Mouse (Mus musculus) ES-Bruce4 (cell line): ENCODE data around the gene Abcb10. TPM values are rescaled to one million over a fixed set of nuclear protein-coding genes. Genes with fewer than 3 reads are reported as not detected.

Experiments
- H3K27ac ChIP-seq: 2 replicates; pipeline ENCODE4 v1.5.1; 2012; ENCODE audit warnings: low read length, inconsistent platforms; ENCODE audit not compliant: insufficient read depth
- H3K27me3 ChIP-seq: 2 replicates; pipeline ENCODE4 v1.6.1; 2012; ENCODE audit warnings: mild to moderate bottlenecking, low read length, inconsistent platforms; ENCODE audit not compliant: control insufficient read depth, poor library complexity, insufficient read depth, severe bottlenecking
- H3K36me3 ChIP-seq: 2 replicates; pipeline ENCODE4 v1.6.1; 2012; ENCODE audit warnings: inconsistent platforms, mild to moderate bottlenecking, low read length, moderate library complexity; ENCODE audit not compliant: control insufficient read depth, poor library complexity, insufficient read depth, severe bottlenecking
- H3K4me1 ChIP-seq: one replicate; pipeline ENCODE4 v1.8.1; 2011; ENCODE audit warnings: low read length; ENCODE audit not compliant: control insufficient read depth, insufficient read depth
- H3K4me3 ChIP-seq: 2 replicates; pipeline ENCODE4 v1.5.1; 2011; ENCODE audit warnings: low read depth, mild to moderate bottlenecking, low read length
- H3K9ac ChIP-seq: 2 replicates; pipeline ENCODE4 v1.6.1; 2012; ENCODE audit warnings: low read depth, mild to moderate bottlenecking, inconsistent platforms; ENCODE audit not compliant: poor library complexity, severe bottlenecking
- H3K9me3 ChIP-seq: replicated peaks from 2 replicates; pipeline ENCODE4 v1.6.1; 2012; ENCODE audit warnings: mild to moderate bottlenecking, low read length, inconsistent platforms; ENCODE audit not compliant: control insufficient read depth, poor library complexity, insufficient read depth, severe bottlenecking
- CTCF ChIP-seq: IDR thresholded peaks from one replicate; pipeline ENCODE4 v1.8.1; 2011; ENCODE audit warnings: low read depth, low read length
- EP300 ChIP-seq: IDR thresholded peaks from 2 replicates; pipeline ENCODE4 v1.6.1; 2011; ENCODE audit warnings: low read depth, low read length; ENCODE audit not compliant: insufficient read depth
- POLR2A ChIP-seq: IDR thresholded peaks from one replicate; pipeline ENCODE4 v1.8.1; 2011; ENCODE audit warnings: low read length; ENCODE audit not compliant: insufficient read depth
- polyA plus RNA-seq: library from polyadenylated mRNA; stranded (reverse); fragments of >200 nt; gene quantifications from 2 replicates; pipeline ENCODE4 v1.2.4, GENCODE M21; 2011; ENCODE audit warnings: low read depth; ENCODE audit not compliant: missing spikeins, insufficient read depth, insufficient read length

Abcb10 gene
- polyA plus RNA-seq, 1 experiment = 20.3 TPM

DNA sequence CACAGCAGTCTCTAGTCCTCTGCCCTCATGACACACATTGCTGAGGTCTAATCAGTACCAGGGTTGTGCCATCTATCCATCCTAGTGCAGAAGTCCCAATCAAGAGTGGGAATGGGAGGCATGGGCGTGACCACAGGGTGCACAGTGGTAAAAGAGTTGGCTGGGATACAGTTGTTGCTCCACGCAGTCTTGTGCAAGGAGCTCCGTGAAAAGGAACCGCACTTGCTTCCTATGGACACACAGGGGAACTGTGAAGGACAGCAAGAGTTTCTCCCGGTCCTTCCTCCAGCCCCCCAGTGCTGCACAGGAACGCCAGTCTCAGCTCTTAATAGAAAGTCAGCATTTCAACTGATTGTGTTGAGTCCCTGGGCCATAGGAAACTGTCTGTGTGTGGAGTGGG is 23.4 kb downstream of the Abcb10 start:
- H3K27ac ChIP-seq = no peak overlapping the region
- no peak overlapping the region for H3K4me3 ChIP-seq
- no peaks in the 10 kb centered on the region for H3K4me1 ChIP-seq
- H3K9ac ChIP-seq = no peak overlapping the region
- H3K27me3 ChIP-seq = no peaks in the 10 kb centered on the region
- no peaks in the 10 kb centered on the region for H3K36me3 ChIP-seq
- no peaks in the 10 kb centered on the region for H3K9me3 ChIP-seq
- TF ChIP-seq EP300 (no peak), CTCF (no peak), POLR2A (no peak)

DNA sequence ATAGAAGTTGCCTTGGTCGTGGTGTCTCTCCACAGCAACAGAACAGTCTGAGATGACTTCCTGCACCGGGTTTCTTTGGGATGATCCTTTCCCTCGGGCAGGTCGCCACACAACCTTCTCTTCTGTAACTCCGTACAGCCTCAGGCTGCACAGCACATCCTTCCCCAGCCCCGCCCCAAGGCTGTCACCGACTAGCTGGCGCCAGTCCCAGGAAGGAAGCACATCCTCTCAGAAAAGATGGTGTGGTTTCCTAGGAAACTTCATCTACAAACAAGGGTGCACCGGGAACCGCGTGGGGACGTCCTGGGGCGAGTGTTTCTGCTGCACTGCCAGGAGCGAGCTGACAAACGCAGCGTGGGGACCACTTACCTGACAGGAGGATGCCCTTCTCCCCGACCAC is 24.8 kb downstream of the Abcb10 start:
- Histone ChIP-seq H3K9ac (no peak overlapping the region), H3K4me3 (no peak overlapping the region), H3K27ac (no peak overlapping the region), H3K9me3 (no peaks in the 10 kb centered on the region), H3K36me3 (no peaks in the 10 kb centered on the region), H3K27me3 (no peaks in the 10 kb centered on the region), H3K4me1 (no peaks in the 10 kb centered on the region)
- no peak for TF ChIP-seq POLR2A
- no peak for TF ChIP-seq CTCF
- TF ChIP-seq EP300 = no peak

DNA sequence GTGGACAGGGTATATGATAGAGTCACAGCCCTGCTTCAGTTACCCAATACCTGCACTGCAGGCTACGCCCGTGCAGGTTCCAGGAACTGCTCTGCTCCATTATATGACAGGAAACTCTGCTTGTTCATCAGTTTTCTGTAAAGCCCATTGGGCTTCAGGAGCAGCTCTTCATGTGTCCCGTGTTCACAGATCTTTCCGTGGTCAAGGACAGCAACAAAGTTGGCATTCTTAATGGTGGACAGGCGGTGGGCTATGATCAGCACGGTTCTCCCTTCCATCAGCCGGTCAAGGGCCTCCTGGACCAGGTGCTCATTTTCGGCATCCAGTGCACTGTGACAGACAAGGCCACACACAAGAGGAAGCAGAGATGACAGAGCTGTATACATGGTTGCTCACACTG is 28.7 kb downstream of the Abcb10 start:
- Histone ChIP-seq H3K36me3 (no peaks in the 10 kb centered on the region), H3K27me3 (no peaks in the 10 kb centered on the region), H3K27ac (no peak overlapping the region), H3K4me3 (no peak overlapping the region), H3K9me3 (no peaks in the 10 kb centered on the region), H3K9ac (no peak overlapping the region), H3K4me1 (no peaks in the 10 kb centered on the region)
- TF ChIP-seq POLR2A (no peak), EP300 (no peak), CTCF (no peak)

DNA sequence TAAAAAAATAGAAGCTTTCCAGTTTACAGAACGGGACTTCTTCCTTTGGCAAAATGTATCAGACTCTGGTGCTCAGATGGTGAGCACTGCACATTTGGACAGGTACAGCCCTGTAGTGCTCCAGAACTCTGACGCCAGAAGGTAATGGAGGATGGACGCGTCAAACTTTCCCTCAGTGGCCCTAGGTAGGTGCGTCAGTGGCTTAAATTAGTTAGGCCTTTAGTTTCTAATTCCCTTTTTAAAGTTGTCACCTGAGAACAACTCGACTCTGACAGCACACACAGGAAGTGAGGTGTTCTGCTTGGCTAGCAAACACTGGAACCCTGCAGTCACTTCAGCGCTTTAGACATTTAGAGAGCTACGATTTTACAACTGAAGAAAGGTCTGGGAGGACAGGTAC is 29.2 kb downstream of the Abcb10 start:
- Histone ChIP-seq H3K27ac (no peak overlapping the region), H3K4me3 (no peak overlapping the region), H3K27me3 (no peaks in the 10 kb centered on the region), H3K4me1 (no peaks in the 10 kb centered on the region), H3K36me3 (no peaks in the 10 kb centered on the region), H3K9ac (no peak overlapping the region), H3K9me3 (no peaks in the 10 kb centered on the region)
- TF ChIP-seq POLR2A (no peak), CTCF (no peak), EP300 (no peak)

DNA sequence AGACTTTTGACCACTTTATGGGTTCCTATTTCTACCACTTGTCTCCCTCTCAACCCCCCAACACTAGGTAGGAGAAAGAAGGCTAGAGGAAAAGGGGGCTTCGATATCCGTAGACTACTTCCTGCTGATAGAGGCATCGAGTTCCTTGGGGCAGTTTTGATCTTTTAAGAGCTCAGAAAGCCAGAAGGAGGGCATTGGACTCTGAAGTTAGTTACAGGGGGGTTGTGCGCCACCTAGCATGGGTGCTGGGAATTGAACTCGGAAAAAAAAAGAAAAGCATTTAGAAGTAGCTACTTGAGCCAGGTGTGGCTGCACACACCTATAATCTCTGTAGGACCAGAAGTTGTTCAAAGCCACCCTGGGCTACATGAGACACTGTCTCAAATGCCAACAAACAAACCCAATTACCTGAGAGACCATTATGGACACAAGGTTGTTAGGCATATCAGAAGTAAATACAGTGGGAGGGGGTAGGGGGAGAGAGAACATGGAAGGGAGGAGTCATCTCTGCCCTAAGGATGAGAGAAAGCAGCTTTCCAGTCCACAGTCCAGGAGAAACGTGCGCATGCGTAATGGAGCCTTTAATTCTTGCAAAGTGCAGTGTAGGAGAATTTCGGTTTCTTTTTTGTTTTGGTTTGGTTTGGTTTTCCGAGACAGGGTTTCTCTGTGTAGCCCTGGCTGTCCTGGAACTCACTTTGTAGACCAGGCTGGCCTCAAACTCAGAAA is 32.7 kb downstream of the Abcb10 start:
- Histone ChIP-seq H3K27ac (peak overlapping the region; percentile 37; the same call in 1 of the 2 replicates), H3K4me3 (peak overlapping the region; percentile 88), H3K4me1 (no peaks in the 10 kb centered on the region), H3K9ac (peak overlapping the region; percentile 89), H3K27me3 (no peaks in the 10 kb centered on the region), H3K36me3 (peaks cover 12% of the 10 kb centered on the region), H3K9me3 (no peaks in the 10 kb centered on the region)
- TF ChIP-seq CTCF (peak; percentile 40), EP300 (no peak), POLR2A (no peak)

DNA sequence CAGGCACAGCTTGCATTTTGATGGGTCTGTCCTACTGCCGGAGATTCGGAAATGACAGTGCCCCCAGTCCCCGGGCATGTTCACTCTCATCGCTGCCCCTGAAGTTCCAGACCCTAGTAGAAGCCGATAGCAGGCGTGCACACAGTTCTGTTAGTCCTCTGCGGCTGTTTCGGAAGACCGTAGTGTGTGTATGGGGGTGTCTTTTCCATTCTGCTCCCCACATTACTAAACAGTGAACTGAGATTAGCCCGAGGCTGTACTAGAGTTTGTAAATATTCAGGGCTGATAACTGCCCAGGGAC is 33.3 kb downstream of the Abcb10 start:
- Histone ChIP-seq H3K4me3 (peak overlapping the region; percentile 88), H3K27ac (peak overlapping the region; percentile 37)

More for the DNA sequence above, 33.3 kb downstream of the Abcb10 start:
- Histone ChIP-seq H3K36me3 (peaks cover 18% of the 10 kb centered on the region), H3K9me3 (no peaks in the 10 kb centered on the region), H3K4me1 (no peaks in the 10 kb centered on the region), H3K9ac (peak overlapping the region; percentile 89), H3K27me3 (no peaks in the 10 kb centered on the region)
- TF ChIP-seq CTCF (no peak), EP300 (no peak), POLR2A (no peak)
